Mouse (Mus musculus): ENCODE results near the gene Rspry1. TPM values are rescaled to one million over a fixed set of nuclear protein-coding genes. Genes with fewer than 3 reads are reported as not detected.

Gene Rspry1
- polyA plus RNA-seq, 1 experiment from 2014 or later, result 54.5 TPM

GRCm38 (mm10) chr8:94703972-94704668 is 102.4 kb downstream of the Rspry1 start:
- no peaks in the 10 kb centered on the region for H3K36me3 ChIP-seq (ENCODE audit: control insufficient read depth, insufficient read depth)
- peak overlapping the region; percentile 64 for H3K9ac ChIP-seq (replicated peaks; ENCODE audit: low read depth, low read length)
- H3K9me3 ChIP-seq (ENCODE audit: control insufficient read depth, low read length), result no peaks in the 10 kb centered on the region
- no peaks in the 10 kb centered on the region for H3K27me3 ChIP-seq (replicated peaks; ENCODE audit: control insufficient read depth, insufficient read depth, low read length)
- peak overlapping the region; percentile 61 for H3K4me3 ChIP-seq (replicated peaks; ENCODE audit: low read length)
- WGBS, result under 1% methylated on average over 35 of the region's 35 CpGs
- ATAC-seq, result peak; percentile 93
- H3K4me2 ChIP-seq (ENCODE audit: low read length), result peak overlapping the region; percentile 67
- peak overlapping the region; percentile 70 for H3K27ac ChIP-seq (ENCODE audit: low read length)
- no peaks in the 10 kb centered on the region for H3K4me1 ChIP-seq (replicated peaks; ENCODE audit: control insufficient read depth, insufficient read depth, low read length)

- Histone ChIP-seq H3K4me3 (replicated peaks; ENCODE audit: low read length) (peak overlapping the region; percentile 61), H3K36me3 (ENCODE audit: control insufficient read depth, insufficient read depth) (no peaks in the 10 kb centered on the region), H3K4me1 (replicated peaks; ENCODE audit: control insufficient read depth, insufficient read depth, low read length) (no peaks in the 10 kb centered on the region), H3K27me3 (replicated peaks; ENCODE audit: control insufficient read depth, insufficient read depth, low read length) (no peaks in the 10 kb centered on the region), H3K9ac (replicated peaks; ENCODE audit: low read depth, low read length) (peak overlapping the region; percentile 64), H3K9me3 (ENCODE audit: control insufficient read depth, low read length) (no peaks in the 10 kb centered on the region), H3K4me2 (ENCODE audit: low read length) (peak overlapping the region; percentile 67), H3K27ac (ENCODE audit: low read length) (peak overlapping the region; percentile 70)
- WGBS, result 13% methylated on average over 9 of the region's 9 CpGs
- no peak for ATAC-seq
Measured at GRCm38 (mm10) chr8:94704669-94704984, 102.9 kb downstream of the Rspry1 start.

- no peaks in the 10 kb centered on the region for H3K27me3 ChIP-seq (replicated peaks; ENCODE audit: control insufficient read depth, insufficient read depth, low read length)
- 87% methylated on average over 10 of the region's 10 CpGs for WGBS
- H3K27ac ChIP-seq (ENCODE audit: low read length), result no peak overlapping the region
- no peak for ATAC-seq
- no peak overlapping the region for H3K4me3 ChIP-seq (replicated peaks; ENCODE audit: low read length)
- no peaks in the 10 kb centered on the region for H3K9me3 ChIP-seq (ENCODE audit: control insufficient read depth, low read length)
- no peaks in the 10 kb centered on the region for H3K4me1 ChIP-seq (replicated peaks; ENCODE audit: control insufficient read depth, insufficient read depth, low read length)
- H3K4me2 ChIP-seq (ENCODE audit: low read length), result no peak overlapping the region
- no peaks in the 10 kb centered on the region for H3K36me3 ChIP-seq (ENCODE audit: control insufficient read depth, insufficient read depth)
- no peak overlapping the region for H3K9ac ChIP-seq (replicated peaks; ENCODE audit: low read depth, low read length)
Measured at GRCm38 (mm10) chr8:94705581-94706245, 104.0 kb downstream of the Rspry1 start.

- Histone ChIP-seq H3K27ac (ENCODE audit: low read length) (no peak overlapping the region), H3K4me2 (ENCODE audit: low read length) (no peak overlapping the region), H3K27me3 (replicated peaks; ENCODE audit: control insufficient read depth, insufficient read depth, low read length) (no peaks in the 10 kb centered on the region), H3K36me3 (ENCODE audit: control insufficient read depth, insufficient read depth) (no peaks in the 10 kb centered on the region), H3K9ac (replicated peaks; ENCODE audit: low read depth, low read length) (no peak overlapping the region), H3K9me3 (ENCODE audit: control insufficient read depth, low read length) (no peaks in the 10 kb centered on the region), H3K4me1 (replicated peaks; ENCODE audit: control insufficient read depth, insufficient read depth, low read length) (0 out of 2 replicates have a peak, but pooled peaks cover 2% of the 10 kb centered on the region), H3K4me3 (replicated peaks; ENCODE audit: low read length) (no peak overlapping the region)
- ATAC-seq, result no peak
- 75% methylated on average over 9 of the region's 9 CpGs for WGBS
Measured at GRCm38 (mm10) chr8:94706732-94707395, 105.1 kb downstream of the Rspry1 start.

Other genes with a start within 250 kb of the Rspry1 start
- 68.0 and 78.0 TPM in 2 replicates for gene Herpud1, start 215.5 kb upstream of the Rspry1 start, polyA plus RNA-seq (2015; fragmentation: Nextera tagmentation; extraction: Ambion mirVana)
- gene Nlrc5, start 167.6 kb upstream of the Rspry1 start, polyA plus RNA-seq (2015; fragmentation: Nextera tagmentation; extraction: Ambion mirVana), result 0.28 and 0.47 TPM in 2 replicates
- gene Cpne2, start 68.9 kb upstream of the Rspry1 start, polyA plus RNA-seq (2015; fragmentation: Nextera tagmentation; extraction: Ambion mirVana), result 21.1 and 29.2 TPM in 2 replicates
- gene Fam192a, start 60 bp downstream of the Rspry1 start, polyA plus RNA-seq (2015; fragmentation: Nextera tagmentation; extraction: Ambion mirVana), result 105 and 115 TPM in 2 replicates
- gene Arl2bp, start 64.7 kb downstream of the Rspry1 start, polyA plus RNA-seq (2015; fragmentation: Nextera tagmentation; extraction: Ambion mirVana), result 180 TPM in 2 replicates
- gene Pllp, start 94.3 kb downstream of the Rspry1 start, polyA plus RNA-seq (2015; fragmentation: Nextera tagmentation; extraction: Ambion mirVana), result 1.6 and 1.7 TPM in 2 replicates
- not detected in 2 replicates for gene Ccl22, start 143.7 kb downstream of the Rspry1 start, polyA plus RNA-seq (2015; fragmentation: Nextera tagmentation; extraction: Ambion mirVana)
- gene Cx3cl1, start 170.1 kb downstream of the Rspry1 start, polyA plus RNA-seq (2015; fragmentation: Nextera tagmentation; extraction: Ambion mirVana), result 15.1 and 23.8 TPM in 2 replicates
- 0.77 TPM in 1 of 2 replicates, not detected in the other for gene Ccl17, start 208.5 kb downstream of the Rspry1 start, polyA plus RNA-seq (2015; fragmentation: Nextera tagmentation; extraction: Ambion mirVana)
- 56.8 and 60.7 TPM in 2 replicates for gene Coq9, start 236.4 kb downstream of the Rspry1 start, polyA plus RNA-seq (2015; fragmentation: Nextera tagmentation; extraction: Ambion mirVana)
- gene Ciapin1, start 236.4 kb downstream of the Rspry1 start, polyA plus RNA-seq (2015; fragmentation: Nextera tagmentation; extraction: Ambion mirVana), result 119 and 148 TPM in 2 replicates